Mouse (Mus musculus) kidney, postnatal 36 days (tissue): ENCODE data around the gene Atm.

Source experiments
- DNase-seq, 2 experiments: peaks; one replicate each; pipeline ENCODE4 v3.0.0; 2021 to 2022; ENCODE audit warnings: mixed read lengths in 2 of 2

Atm gene

DNA sequence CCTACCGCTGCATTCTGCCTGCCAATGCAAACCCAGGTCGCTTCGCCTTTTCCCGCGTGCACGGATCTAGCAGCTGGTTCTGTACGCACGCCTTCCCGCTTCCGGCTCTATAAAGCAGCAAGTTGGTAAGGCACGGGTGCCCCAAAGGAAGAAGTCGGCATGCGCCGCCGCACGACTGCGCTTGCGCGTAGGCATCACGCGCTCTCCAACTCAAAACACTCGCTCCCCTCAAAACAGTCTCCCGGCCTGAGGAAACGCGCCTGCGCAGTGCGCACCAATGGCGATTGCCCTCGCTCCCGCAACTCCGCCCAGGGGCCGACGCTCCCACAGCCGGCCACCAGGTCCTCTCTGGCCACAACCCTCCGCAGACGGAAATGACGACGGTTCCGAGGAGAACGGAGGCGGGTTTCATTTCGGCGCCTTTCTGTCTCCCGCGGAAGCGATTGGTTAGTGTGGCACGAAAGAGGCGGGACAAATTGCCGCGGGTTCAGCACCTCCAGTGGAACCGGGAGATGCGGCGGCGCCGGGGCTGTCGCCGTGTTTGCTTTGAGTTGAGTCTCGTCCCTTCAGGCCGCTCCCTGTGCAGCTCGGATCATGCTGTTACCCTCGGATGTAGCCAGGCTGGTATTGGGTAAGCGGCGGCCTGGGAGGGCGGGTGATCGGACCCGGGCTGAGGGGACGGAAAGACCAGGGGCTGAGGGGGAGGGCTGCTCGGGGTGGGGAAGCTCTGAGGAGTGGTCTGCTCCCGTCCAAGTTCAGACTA is at the start of gene Atm, which contains the start of gene Npat:
Atm (minus strand) TSS at position 183 of the 763 bp plus-strand sequence.
Npat (plus strand) TSS at position 490 of the 763 bp plus-strand sequence.
- DNase-seq, result peak; percentile 99

DNA sequence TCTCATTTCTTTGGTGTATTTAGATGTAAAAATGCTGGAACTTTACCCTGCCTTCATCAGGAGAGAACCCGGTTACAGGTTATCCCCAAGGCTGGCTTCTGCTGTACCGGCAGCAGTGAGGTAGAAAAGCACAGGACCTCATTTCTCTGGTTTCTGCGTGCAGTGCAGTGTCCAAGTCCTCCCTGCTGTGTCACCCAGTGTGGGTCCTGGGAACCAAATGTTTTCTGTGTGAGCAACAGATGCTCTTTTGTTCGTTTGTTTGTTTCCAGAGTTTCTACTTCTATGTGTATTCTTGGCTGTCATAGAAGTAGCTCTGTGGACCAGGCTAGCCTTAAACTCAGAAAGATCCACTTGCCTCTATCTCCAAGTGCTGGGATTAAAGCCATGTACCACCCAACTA is 45.3 kb upstream of the Atm start:
- DNase-seq, result no peak

DNA sequence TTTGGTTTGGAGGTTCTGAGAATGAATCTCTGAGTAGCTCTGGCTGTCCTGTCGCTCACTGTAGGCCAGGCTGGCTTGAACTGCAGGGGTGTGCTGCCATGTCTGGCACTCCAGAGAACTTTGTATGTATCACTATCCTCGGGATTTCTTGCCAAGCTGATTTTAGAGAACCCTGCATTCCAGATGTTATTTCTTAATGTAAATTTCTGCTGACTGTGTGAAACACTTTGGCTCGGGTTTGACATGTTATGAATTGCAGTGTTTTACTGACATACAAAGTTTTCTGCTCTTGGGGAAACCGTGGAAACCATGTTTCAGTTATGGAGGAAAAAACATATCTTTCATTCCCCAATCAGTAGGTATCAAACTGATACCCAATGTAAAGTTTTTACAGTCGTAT is 39.2 kb upstream of the Atm start:
- no peak for DNase-seq

DNA sequence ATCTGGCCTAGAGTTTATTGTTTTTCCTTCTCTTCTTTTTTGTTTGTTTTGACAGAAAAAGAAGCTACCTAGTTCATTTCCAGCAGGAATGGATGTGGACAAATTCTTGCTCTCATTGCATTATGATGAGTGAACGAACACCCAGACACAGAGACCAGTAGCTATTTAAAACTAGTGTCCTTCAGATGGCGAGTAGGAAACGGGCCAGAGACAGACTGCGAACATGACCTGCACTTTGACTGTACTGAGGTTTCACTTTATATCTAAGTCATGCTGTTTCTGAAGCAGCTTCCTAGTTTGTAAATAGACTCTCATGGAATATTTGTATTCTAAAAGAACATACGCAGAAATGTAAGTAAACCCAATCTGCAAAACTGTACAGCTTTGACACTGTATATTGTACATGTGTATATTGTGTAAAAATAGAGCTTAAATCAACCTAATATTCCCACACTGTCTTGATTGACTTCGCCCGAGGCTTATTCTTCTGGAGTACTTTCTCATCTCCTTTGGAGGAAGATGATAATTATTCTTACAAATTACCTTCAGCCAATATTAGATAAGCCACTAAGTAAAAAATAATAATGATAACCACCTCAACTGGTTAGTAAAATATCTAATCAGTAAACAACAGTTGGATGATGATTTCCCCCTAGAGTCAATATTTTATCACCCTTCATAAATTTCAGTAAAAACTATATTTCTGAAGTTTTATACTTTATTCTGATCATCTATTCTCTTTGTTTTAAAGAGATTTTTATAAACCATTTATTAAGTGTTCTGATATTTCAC is 36.2 kb upstream of the Atm start:
- DNase-seq, result no peak

DNA sequence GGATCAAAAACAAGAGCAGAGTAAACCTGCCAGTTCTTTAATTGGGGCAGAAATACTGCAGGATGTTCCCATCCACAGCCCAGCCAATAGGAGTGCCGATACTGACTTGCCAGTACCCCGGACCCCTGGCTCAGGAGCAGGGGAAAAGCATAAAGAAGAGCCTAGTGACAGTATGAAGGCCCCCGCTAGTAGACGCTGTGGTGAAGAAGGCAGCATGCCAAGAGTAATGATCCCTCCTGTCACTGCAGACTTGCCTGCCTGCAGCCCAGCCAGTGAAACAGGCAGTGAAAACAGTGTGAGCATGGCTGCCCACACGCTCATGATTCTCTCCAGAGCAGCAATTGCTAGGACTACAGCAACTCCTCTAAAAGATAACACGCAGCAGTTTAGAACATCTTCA is 34.1 kb upstream of the Atm start:
- no peak for DNase-seq

DNA sequence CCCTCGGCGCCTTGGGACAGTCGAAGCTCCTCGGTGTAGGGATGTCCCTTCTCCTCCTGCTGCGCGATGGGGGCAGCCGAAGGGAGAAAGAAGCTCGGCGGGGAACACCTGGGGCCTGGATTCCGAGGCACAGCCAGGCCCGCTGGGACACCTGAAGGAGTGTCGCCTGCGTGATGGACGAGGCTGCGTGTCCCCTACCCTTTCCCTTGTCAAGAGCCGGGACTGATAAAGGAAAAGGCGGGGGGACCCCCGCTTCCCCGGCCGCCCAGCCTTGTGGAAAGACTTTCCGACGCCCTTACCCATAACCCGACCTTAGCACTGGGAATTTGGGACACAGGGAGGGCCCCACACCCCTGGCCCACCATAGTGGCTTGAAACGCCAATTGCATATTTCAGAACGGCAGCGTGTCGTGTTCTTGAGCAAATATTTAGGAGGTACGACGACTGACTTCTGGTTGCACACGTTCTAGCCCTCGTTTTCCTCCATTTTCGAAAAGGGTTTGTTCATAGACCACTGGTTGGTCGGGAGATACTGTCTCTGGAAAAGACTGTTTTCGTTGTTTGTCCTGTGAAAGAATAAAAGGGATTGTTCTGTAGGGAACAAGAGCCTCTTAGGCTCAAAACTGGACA is 911 bp upstream of the Atm start:
- peak; percentile 3 to 39 for DNase-seq

DNA sequence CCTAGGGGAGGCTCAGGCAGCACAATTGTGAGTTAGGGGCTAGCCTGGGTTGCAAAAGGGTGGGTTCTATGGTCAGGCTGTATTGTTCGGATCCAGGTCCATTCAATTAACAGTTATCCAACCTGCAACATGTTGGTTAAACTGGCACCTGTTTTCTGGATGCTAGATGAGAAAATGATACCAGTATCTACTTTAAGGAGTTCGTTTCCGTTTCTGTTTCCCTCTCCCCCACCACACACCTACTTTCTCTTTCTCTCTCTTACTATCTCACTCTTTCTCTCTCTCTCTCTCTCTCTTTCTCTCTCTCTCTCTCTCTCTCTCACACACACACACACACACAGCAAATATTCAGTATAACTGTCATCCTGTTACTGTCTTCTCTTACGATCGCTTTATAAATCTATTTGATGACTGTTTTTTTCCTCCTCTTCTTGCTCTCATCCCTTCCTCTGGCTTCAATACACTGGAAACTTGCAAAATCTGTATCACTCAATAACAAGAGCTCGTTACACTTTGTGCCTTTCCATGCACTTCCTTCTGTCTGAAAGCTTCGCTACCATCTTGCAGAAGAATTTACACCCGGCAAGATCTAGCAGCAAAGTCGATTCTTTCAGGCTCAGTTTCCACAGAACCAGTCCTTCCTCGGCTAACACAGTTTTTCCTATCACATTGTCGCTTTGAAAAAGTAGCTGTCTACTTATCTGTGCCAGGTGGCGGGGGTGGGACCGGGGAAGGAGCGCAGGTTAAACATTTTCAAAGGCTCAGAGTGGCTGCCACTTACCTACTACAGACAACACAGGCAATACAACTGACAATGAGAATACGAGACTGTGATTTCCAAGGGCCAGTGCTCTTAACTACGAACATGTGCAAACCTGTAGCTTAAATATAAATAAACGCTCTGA is 872 bp downstream of the Atm start:
- DNase-seq, result peak; percentile 37 to 57

DNA sequence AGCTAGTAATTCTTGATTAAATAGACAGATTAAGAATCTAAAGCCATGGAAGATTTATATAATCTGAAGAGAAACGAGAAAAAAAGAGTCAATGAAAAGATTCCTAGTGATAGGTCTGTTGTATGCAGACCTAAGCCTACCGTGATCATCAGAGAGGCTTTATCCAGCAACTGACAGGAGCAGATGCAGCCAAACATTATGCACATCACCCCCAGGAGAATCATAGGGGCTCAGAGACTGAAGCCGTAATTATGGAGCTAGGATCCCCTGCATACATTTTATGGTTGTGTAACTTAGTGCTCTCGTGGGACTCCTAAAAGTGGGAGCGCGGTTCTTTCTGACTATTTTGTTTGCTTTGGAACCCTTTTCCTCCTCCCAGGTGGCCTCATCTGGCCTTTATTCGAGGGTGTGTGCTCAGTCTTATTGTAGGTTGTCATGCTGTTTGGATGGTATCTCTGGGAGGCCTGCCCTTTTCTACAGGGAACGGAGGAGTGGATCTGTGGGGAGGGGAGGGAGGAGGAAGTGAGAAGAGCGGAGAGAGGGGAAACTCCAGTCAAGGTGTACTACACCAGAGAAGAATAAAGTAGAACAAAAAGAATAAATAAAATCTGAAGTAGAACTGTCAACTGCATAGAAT is 19.0 kb downstream of the Atm start:
- DNase-seq, result no peak

DNA sequence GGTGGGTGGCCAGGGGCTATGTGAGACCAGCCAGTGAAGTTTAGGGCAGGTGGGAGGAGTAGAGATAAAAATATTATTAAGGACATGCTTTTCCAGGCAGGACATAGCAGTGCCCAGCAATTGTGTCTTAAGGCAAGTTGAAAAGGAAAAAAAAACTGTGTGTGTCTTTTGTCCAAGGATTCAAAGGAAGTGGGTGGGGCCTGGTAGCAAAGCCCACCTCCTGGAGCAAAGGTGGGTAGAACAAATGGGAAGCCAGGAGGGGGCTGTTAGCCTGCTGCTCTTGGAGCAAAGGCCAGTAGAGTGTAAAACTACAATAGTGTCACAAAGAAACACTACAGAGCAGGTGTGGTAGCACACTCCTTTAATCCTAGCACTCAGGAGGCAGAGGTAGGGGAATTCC is 22.4 kb downstream of the Atm start:
- no peak for DNase-seq

DNA sequence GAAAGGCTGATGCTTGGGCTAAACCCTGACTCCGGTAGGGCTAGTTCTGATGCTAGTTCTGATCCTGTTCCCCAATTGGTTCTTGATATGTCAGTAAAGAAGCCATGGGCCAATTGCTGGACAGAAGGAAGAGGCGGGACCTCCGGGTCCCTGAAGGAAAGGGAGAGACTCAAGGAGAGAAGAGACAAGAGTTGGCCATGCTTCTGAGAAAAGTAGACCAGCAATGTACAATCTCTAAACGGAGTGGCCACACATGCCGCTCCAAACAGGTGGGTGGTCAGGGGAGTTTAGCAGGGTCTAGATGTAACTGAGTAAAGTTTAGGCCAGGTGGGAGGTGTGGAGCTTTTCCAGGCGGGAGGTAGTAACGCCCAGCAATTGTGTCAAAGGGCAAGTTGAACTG is 28.5 kb downstream of the Atm start:
- no peak for DNase-seq

DNA sequence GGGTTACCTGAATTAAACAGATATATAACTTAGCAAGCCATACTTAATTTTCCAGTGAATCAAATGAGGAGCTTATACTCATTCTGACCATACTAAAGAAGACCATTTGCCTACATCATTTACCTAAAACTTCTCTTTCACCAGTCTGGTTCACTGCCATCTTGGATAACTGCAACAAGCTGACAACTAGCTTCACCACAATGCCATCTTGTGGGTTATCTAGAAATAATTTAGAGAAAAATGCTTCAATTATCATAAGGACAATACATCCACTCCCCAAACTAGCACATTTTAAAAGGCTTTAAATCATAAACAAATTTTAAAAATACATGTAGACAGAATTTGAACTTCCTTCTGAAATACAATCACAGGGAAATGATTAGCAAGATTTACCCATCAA is 50.7 kb downstream of the Atm start:
- DNase-seq, result no peak

DNA sequence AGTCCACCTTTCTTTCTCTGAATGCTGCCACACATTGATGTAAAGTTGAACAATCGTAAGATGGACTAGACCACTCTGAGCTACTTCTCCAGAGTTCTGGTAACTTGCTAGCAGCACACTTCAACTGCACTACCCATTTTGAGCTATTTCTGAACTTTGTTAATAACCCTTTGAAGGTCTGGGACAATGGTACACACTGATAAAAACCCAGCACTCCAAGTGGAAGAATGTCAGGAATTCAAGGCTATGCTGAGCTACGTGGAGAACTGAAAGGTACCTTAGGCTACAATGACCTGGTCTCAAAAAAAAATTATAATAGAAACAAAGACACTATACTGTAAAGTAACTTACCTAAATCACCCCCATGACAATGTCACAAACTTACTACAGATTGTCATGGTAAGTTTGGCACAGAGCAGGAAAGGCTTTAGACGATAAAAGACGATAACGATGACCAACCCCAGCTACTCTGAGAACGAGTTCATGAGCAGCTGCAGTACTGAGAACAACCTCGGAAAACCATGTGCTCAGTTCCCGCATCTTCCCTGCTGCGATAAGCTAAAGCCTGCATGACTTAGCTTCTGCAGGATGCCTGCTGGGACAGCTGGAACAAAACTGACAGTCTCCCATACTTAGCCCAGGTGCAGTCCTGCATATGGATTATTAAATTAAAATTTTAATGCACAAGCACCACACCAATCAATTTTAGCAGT is 63.6 kb downstream of the Atm start:
- DNase-seq, result no peak

DNA sequence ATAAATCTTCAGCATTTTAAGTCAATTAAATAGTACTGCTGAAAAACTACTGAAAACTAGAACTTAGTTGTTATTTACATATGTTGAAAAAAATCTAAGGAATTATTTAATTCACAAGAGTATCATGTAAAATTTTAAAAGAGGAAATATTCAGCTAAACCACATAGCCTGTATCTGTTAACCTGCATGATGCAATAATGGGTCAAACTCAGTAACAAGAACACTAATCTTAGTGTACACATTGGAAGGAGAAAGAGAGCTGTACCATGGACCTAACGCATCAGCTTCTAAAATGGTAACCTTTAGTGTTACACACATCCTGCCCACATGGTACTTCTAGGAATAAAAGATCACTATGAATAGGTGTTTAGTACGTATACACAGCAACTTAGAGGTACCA is 84.5 kb downstream of the Atm start:
- no peak for DNase-seq

DNA sequence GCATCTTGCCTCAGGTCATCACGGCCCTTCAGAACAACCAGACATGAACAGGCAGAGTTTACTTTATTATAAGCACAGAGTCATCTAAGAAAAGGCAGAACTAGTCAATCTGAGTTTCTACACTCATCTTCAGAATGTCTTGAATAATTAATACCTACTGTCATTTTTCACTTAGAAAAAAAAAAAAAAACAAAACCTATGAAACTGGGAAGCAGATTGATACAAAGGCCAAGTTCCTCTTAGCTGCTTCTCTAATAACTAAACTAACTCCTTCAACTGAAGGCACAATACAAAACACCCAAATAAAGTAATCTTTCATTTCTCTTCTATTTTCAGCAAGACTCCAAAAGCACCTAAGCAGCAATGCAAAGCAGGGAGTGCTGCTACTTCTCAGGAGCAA is 85.9 kb downstream of the Atm start:
- no peak for DNase-seq

DNA sequence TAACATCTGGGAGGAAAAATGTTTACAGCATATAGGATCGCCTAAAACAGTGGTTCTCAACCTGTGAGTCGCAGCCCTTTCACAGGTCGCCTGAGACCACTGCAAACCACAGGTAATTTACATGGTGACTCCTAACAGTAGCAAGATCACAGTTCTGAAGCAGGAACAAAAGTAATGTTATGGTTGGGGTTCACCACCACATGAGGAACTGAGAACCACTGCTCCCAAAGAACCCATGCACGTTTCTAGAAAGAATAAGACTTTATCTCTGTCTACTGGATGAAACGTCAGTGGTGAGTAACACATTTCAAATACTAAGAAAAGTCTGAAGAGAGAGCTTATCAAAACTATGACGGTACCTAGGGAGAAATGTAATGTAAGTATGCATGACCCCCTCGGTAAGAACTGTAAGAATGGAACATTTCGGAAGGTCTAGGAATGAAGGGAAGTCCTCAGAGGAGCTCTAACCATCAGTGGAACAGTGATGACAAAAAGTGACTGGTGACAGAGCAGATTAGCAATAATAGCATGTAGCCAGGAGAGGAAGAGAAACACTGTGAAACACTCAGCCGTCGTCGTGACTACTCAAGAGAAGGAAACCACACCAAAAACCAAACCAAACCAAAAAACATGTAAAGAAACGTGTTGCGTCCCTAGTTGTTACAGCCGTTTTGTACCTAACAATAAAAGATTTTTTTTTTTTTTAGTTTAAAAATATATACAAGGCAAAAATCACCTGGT is 100.5 kb downstream of the Atm start:
- DNase-seq, result no peak

DNA sequence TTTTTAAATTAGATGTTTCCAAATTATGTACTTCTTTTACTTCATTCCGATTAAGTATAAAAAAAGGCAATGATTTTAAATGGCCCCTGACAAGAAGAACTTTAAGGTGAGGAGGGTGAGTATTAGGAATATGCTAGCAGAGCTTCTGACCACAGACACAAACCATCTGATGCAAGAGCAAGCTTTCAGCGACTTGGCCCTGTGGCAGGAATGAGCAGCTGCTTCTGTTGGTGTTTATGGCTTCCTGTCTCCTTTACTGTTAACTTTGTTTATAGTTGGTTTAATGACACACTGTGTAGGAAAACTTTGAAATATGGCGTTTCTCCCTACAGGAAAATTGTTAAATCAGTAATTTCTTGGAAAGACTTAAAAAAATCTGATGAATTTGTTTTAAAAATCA is 108.9 kb downstream of the Atm start:
- no peak for DNase-seq

DNA sequence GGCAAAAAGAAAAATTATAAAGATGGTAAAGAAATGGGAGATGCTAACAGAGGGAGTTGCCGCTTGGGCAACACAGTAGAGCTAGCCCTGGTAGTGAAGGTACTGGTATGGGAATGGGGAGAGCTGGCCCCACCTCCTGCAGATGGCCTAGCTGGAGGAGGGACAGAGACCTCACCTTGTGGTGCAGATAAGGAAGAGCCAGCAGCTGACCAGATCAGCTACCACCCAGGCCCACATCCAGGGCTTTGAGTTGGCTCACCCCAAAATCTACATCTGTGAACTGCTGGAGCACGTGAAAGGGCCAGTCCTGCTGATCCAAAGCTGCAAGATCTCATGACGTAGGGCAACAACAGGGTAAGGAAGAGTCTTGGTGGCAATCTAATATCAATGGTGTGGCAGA is 109.8 kb downstream of the Atm start:
- no peak for DNase-seq

DNA sequence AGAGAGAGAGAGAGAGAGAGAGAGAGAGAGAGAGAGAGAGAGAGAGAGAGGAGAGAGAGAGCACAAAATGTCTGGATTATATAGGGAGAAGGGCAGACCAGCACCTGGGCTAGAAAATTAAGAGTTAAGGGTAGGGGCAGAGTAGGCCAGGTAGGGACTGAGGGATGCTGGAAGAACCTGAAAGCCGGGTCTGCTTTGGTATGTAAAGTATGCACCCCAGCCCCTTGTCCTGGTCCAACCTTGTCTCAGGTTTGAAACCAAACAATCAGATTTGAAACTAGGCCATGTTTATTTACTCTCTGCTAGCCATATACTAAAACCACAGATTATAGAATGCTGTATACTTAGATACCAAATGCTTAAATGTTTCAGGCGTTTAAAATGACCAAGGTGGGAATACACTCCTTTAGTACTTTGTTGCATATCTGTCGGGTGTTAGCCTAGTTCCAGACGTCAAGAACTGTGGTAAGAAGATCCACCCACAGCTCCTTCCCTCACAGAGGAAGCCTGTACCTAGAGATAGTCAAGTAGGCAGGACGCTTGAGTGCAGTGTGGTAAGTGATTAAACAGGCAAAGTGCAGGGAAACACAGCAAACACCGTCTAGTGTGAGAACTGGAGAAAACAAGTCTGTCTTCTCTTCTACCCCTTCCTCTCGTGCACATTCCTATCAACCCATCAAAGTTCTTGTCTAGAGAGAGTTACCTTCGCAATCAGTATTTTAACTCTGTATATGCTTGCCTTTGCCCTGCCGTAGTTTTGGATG is 114.2 kb downstream of the Atm start:
- DNase-seq, result no peak

DNA sequence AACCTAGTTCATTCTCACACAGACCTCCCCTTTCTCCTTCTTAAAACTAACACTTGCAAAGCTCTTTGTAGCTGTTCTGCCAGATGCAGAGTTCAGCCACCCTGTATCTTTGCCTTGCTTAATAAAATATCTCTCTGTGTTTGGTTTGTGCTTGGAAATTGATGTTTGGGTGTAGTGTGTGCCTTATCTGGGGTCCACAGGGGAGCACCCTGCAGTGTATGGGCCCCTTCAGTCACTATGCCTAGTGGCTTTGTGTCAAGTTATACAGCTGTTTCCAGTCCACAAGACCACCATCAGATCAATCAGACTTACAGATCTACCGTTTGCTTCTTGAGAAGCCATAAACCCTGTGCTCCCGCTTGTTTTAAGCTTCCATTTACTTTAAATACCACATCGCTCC is 127.1 kb downstream of the Atm start:
- no peak for DNase-seq

DNA sequence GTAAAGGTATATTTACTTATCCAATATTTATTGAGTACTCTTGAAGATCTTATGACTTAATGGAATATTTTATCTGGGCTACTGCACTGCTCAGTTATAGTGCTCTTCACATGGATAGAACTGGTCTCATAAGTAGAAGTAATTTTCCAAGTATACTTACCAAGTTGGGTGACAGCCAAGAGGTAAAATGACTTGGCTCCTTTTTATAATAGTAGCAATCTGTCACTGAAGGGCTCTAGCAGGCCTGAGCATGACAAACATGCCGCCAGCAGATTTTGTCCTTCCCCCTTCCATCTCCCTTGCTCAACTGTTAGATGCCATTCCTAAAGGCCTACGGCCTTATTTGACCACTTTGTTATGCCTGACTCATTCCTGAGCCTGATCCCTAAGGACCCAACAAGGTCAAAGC is 127.6 kb downstream of the Atm start:
- peak in 1 of 2 experiments; percentile 52 for DNase-seq
